Mouse (Mus musculus): ENCODE results near the gene Bin2.

The Bin2 gene

DNA sequence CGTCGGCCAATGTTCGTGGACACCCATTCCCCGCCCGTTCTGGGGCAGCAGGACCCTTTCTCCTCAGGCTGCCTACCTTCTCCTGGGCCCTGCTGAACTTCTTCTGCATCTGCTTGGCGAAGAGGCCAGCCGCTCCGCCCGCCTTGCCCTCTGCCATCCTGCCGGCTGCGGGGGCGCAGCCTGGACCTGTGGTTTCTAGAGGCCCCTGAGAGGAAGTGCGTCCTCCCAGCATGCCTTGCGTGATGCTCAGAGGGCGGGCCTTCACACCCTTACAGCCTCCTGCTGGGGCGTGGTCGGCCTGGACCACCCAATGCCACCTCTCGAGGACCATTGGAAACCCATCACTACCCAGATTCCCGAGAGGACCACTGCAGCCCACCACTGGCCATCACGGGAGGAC, at the start of gene Bin2:
Gene Bin2 (minus strand): TSS at position 217 of the 400 bp plus-strand sequence.
- DNase-seq (ENCODE audit: low read depth, low spot score), result peak; percentile 90

DNA sequence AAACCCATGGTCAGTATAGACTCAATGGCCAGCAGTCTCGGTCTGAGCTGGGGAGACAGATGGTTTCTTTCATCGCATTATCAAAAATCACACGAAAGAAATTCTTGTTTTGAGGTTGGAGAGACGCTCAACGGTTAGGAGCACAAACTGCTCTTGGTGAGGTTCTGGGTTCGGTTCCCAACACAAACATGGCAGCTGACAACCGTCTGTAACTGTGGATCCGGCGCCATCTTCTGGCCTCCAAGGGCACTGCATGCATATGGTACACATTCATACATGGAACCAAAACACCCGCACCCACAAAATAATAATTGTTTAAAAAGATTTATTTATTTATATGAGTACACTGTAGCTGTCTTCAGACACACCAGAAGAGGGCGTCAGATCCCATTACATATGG, 49.2 kb upstream of the Bin2 start:
- peak; percentile 66 for DNase-seq (ENCODE audit: low read depth, low spot score)

DNA sequence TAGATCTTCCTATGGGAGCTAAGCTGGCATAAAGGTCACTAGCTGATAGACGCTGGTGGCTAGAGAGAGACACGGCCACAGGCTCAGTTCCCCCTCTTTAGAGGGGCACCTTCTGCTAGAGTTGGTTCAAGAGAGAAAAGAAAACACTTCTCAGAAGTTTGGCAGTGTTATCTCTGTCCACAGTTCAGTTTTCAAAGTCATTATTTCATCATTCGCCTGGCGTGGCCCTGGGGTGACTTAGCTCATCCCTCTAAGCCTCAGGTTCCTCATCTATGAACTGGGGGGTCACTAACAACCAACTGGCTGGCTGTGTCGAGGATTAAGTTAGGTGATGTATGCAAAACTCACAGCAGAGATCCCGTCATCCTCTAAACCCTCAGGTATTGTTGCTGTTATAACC, 48.6 kb upstream of the Bin2 start:
- no peak for DNase-seq (ENCODE audit: low read depth, low spot score)

DNA sequence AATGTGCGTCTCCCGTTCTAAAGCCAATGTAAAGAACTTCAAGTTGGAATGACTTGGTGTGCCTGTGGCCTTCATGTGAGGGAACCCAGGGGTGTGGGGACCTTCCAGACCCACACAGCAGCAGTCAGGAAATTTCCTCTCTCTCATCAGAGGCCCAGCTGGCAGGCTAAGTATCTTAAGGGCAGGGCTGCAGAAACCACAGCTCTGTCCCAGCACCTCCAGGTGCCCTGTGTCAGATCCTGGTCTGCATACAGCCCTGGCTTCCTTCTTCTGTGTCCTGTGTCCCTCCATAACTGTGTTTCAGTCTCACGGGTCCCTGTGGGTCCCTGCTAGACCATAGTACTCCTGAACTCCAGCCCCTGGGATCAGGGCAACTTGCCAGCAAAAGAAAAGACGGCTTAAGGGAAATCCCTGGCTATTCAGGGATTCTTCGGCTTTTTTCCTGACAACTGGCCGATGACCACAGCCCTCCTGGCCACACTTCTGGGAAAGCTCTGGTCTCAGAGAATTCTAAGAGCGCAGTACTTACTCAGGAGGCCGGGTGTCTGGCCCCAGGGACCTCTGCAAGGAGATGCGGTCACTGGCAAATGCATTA, 46.1 kb upstream of the Bin2 start:
- DNase-seq (ENCODE audit: low read depth, low spot score), result no peak

DNA sequence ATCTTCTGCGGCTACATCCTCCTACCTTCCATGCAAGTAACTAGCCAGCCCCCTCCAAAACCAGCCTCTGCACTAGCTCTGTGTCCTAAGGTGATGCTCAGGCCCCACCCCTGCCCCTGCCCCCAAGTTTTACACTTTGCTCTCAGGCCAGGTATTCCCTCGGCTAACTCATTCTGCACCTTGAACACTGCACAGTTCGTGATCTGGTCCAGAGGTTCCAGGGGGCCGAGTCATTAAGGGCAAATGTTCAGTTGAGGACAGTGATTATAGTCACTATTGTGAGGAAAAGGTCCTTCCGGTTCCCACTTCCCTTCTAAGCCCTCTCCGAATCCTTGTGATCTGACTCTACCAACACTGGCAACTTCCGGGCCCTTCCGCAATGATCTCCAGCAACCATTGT, 45.1 kb upstream of the Bin2 start:
- DNase-seq (ENCODE audit: low read depth, low spot score), result no peak

DNA sequence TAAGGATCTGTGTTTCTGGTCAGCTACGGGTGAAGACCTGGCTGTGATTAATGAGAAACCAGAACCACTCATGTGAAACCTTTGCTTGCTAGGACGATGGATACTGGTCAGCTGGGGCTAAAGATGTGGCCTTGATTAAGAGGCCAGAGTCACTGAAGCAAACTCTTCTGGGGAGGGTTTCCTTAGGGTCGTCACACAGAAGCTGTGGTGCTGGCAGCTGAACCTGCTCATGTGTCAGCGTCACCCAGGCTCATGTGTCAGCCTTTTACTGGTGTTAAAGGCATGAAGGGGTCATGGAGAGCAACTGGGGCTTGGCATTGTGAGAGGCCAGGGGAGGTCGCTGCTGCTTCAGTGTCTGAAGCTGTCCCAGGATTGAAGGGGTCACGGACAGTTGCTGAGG, 41.5 kb upstream of the Bin2 start:
- DNase-seq (ENCODE audit: low read depth, low spot score), result no peak

DNA sequence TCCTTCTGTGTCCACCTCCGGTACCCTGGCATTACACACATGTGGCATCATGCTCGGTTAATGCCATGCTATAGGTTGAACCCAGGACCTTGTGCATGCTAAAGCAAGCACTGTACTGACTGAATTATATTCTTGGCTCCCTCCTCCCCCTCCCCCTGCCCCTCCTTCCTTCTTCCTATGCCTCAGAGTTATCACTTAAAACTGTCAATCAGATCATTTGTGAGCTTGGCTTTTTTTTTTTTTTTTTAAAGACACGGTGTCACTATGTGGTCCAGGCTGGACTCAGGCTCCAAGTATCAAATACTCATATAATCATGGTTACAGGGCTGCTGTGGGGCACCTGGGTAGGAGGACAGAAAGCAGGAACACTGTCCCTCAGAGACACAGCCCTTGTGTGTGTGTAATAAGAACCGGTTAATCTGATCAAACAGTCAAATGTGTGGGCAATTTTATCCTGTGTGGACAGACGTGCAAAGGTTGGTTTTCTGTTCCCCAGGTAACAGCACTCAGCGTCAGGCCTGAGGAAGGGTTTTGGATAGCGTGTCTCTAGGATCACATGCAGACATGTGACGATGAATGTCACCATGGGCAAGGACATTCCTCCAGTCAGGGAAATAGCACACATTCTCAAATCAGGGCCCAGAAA, 39.2 kb upstream of the Bin2 start:
- peak; percentile 54 for DNase-seq (ENCODE audit: low read depth, low spot score)

DNA sequence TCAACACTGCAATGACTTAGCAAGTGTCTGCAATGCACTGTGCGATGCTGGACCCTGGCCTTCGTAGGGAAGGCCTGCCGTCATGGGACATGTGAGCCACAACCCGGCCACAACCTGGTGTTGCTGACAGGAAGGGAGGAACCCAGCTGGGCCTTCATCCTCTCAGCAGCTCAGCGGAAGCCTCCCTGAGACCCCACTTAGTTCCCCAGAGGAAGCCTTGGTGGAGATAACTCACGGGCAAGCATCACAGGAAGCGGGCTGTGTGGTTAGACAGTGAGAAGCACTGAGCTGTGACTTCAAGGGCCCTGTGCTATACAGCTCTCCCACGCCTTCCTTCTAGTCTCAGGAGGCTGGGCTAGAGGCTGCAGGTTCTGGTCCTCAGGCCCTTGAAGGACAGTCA, 36.9 kb upstream of the Bin2 start:
- peak; percentile 90 for DNase-seq (ENCODE audit: low read depth, low spot score)

DNA sequence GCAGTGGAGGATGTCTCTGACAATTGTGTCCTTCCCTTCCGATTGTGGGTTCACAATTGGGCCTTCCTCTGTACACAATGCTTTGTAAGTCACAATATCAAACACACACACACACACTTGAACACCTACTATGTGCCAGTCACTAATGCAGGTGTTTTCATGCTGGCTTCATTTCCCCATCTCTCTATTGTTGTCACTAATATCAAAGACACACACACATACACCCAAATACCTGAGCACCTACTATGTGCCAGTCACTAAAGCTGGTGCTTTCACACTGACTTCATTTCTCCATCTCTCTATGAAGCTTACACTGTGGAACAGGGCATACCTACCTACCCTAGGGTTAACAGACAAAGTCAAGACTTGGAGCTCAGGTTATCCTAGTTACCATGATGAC, 36.0 kb upstream of the Bin2 start:
- DNase-seq (ENCODE audit: low read depth, low spot score), result no peak

DNA sequence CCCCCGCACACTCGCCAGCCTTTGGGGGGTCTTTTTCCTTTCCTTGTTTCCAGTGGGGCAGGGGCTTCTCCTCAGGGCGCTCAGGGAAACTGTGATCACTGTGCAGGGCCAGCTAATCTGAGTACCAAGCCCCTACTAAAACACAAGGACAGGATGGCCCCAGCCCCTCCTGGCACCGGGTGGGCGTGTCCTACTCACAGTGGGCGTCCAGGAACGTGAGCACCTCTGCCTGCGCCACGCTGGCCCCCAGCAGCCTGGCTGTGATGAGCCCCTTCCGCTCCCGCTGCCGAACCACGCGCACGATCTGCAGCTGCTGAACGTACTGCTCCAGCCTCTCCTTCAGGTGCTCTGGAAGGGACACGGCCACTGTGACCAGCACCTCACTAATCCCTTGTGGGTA, 34.6 kb upstream of the Bin2 start:
- no peak for DNase-seq (ENCODE audit: low read depth, low spot score)

DNA sequence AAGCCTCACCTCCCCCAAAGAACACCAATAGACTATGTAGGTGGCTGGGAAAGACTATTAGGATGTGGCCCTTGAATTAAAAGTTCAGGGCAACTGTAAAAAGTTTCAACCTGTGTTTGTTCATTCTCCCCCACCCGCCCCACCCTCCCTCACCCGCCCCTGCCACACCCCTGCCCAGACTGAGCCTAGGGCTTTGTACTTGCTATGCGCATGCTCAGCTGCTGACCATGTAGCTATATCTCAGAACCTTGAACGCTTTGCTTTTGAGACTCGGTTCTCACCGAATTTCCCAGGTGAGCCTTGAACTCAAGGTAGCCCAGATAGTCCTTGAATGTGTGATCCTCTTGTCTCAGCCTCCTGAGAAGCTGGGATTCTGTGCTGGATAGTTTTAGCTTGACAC, 32.5 kb upstream of the Bin2 start:
- DNase-seq (ENCODE audit: low read depth, low spot score), result no peak

DNA sequence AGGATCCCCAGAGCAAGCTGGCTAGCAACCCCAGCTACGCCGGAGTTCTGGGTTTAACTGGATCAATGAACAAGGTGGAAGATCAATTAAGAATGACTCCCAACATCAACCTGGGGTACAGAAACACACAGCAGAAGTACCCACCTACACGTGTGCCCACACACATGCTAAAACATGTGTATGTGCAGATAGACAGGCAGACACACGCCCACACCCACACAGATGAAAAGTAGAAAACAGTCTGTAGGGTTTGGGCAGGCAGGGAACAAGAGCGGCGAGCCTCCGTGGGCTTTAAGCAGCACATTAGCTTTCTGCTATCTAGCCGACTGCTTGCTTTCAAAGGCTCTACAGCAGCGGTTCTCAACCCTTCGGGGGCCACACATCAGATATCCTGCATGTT, 31.8 kb upstream of the Bin2 start:
- DNase-seq (ENCODE audit: low read depth, low spot score), result peak; percentile 46

DNA sequence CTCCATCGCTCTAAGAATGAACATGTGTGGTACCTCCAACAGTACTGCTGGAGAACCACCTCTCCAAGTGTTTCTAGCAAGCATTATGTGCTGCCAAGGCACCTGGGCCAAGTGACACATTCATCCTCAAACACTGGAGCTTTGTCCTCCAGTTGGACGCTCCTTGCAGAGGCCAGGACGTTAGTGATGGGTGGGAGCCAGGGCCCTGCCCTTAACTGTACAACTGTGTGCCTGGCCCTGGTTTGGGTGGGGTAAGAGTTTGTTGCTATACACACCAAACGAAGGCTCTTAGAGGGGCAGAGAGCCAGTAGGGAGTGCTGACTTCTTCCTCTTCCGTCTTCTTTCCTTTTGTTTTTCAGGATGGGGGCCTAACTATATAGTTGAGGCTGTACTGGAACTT, 31.1 kb upstream of the Bin2 start:
- DNase-seq (ENCODE audit: low read depth, low spot score), result no peak

DNA sequence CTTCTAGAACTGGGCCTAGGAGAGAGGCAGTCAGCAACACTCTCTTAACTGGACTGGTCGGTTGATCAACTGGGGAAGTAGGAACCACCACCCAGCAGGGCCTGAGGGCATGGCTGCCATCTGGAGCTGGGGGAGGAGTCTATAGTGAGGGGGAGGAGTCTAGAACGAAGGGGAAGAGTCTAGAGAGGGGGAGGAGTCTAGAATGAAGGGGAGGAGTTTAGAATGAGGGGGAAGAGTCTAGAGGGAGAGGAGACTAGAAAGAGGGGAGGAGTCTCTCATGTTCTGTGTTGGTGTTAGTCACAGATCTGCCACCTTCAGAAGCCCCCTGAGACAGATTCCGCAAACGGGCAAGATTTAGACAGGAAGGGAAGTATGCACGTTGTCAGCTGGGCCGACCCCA, 30.0 kb upstream of the Bin2 start:
- DNase-seq (ENCODE audit: low read depth, low spot score), result peak; percentile 54

DNA sequence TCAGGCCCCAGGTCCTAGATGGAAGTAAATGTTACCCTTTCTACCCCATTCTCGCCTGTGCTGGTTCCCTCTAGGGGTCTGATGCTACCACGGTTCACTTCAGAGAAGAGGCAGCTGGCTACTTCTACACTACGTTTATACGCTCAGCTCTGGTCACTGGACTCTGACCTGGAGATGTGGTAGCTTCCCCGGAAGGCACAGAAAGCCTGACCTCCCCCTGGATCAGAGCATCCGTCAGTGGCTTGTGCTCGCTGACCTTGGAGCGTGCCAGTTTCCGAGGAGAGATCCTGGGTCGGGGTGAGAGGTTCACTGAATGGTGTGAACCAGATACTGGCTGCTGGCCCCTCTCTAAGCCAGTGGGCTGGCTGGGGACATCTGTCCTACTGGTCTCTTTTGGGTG, 28.7 kb upstream of the Bin2 start:
- DNase-seq (ENCODE audit: low read depth, low spot score), result no peak

DNA sequence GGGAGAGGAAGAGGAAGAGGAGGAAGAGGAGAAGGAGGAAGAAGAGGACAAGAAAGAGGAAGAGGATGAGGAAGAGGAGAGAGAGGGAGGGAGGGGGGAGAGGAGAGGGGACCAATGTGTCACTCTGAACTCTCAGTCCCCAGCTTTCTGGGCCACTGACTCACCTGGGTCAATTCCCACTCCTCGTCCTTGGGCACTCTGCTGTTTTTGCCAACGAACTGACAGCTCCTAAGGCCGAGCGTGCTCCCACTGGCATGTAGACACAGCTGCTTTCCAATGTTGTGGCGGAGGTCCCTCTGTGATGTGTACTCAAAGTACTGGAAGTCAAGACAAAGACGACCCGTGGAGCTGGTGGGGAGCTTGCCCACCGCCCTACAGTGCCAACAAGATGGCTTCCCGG, 25.1 kb upstream of the Bin2 start:
- DNase-seq (ENCODE audit: low read depth, low spot score), result no peak

DNA sequence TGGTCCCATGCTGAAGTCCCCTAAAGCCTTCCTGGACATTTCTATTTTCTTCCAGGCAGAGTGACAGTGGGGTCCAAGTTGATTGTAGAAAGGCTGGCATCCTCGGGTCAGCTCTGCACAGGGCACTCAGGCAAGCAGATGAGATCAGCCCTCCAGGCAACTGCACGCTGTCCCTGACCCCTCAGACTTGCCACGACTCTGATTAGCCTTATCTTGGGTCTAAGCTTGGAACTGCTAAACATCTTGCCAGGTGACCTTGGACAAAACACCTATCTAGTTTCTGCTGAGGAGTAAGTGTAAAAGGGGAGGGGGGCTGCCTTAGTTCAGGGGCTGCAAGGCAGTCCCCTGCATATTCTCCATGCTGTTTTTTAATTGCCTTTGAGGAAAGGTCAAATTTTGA, 22.6 kb upstream of the Bin2 start:
- DNase-seq (ENCODE audit: low read depth, low spot score), result no peak

DNA sequence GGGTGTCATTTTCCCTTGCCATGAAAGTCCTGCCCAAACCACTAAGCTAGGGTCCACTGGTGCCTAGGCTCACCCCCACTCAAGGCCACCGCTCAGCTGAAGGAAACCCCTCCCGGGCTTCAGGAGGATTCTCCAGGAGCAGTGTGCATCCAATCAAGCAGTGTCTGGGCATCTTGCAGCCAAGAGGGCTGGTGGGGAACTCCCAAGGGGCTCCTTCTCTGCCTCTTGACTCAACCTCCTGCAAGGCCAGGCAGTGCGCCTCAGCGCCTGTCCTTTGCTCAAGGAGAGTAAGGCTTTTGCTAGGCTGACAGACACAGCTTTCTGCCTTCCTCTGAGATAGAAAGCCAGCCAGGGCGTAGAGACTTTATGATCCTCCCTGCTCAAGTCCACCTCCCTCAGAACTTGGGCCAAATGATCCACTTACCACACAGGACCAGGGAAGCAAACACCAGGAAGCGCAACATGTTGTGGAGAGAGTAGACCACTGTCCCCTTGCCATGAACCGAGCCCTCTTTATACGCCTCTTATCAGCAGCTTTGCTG, 18.1 kb upstream of the Bin2 start, which contains the start of gene Cela1:
Gene Cela1 (minus strand): TSS at position 492 of the 542 bp plus-strand sequence.
- peak; percentile 42 for DNase-seq (ENCODE audit: low read depth, low spot score)

DNA sequence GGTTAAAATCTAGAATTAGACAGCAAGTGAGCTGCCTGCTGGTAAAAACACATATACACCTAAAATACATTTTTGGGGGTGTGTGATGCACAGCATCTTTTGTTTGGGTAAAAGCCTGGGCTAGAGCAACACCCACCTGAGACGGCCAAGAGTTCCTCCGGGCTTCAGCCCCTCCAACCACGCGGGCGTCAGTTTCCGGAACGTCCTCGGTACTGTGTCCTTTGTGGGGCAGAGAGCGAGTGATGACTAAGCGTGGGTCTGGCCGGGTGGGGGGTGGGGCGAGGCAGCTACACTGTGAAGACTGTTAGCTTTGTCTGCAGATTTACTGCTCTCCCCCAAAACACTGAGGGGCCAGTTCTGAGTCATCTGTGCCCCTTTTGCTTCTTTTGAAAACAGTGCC, 17.6 kb upstream of the Bin2 start:
- peak; percentile 71 for DNase-seq (ENCODE audit: low read depth, low spot score)

DNA sequence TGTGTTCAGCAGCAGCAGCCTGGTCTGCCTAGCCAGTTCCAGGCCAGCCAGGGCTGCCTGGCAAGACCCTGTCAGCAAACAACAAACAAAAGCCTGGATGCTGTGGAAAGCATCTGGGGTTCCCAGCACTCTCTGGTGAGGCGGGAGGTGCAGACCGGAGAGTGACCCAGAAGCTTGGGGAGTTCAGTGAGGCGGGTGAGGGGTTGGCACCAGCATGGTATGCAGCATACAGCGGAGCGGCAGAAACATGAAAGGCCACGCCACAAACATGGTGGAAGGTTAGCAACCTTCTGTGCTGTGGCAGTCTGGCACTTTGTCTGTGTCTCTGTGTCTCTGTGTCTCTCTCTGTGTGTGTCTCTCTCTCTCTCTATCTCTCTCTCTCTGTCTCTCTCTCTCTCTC, 17.1 kb upstream of the Bin2 start:
- DNase-seq (ENCODE audit: low read depth, low spot score), result no peak

DNA sequence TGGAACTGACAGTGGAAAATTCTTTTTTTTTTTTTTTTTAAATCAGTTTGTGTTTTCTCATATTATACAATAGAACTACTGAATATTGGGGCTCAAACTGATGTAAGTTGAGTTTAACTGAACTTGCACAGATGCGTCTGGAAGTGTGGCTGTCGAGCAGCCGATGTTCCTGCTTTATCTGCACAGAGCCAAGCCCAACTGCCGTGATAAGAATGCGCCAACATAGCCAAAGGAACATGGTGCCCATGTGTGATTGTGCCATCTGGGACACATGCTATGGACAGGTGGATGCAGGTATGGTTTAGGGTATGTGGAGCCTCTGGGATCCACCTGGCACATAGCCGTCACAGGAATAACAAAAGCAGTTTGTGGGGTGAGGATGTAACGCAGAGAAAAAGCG, 16.5 kb upstream of the Bin2 start:
- no peak for DNase-seq (ENCODE audit: low read depth, low spot score)

DNA sequence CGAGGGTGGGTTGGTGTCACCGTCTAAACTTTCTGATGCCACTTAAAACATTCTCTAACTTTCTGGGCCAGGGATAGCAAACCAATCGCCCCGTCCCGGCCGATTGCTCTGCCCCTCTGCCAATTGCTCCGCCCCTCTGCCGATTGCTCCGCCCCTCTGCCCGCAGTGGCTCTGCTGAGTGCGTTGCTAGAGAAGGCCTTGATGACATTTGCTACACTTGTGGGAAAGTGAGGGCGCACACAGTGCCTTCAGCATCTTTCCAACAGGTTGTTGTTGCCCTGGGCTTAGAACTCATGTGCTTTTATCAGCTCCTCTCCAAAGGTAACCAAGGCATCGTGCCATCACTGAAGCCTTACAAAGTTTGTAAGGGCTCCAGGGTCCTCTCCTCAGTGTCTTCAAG, 15.9 kb upstream of the Bin2 start:
- DNase-seq (ENCODE audit: low read depth, low spot score), result peak; percentile 43

DNA sequence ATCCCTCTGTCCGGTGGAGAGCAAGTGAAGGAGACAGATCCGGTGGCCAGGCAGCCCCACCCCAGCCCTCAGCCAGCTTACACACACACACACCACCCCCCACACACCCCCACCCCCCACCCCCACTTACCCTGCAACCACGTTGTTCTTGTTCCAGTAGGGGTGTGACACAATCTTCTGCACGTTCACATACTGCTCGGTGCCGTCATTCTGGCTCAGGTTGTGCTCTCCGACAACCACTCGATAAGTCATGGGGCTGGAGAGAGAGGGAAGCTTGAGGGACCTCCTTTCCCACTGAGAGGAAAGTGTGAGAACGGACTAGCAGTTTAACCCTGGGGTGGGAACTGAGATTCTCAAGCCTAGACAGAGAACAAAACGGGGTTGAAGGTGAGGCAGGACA, 15.1 kb upstream of the Bin2 start:
- DNase-seq (ENCODE audit: low read depth, low spot score), result no peak

DNA sequence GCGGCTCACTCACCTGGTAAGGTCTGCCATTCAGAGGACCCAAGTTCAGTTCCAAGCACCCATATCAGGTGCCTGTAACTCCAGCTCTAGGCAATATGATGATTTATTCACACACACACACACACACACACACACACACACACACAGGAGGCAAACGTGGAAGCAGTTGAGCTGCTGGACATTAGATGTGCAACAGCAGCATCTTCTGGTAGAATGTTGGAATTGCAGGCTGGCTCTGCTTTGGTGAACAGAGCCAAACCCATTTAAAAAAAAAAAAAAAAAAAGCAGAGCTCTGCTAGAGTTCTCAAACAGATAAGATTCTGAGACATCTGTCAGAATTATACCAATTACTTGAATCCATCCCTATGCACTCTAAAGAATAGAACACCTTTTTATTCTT, 13.7 kb upstream of the Bin2 start:
- DNase-seq (ENCODE audit: low read depth, low spot score), result peak; percentile 95

All from CD4-positive, CD25-positive, alpha-beta regulatory T cell, adult 2 months (primary cell).